Mouse (Mus musculus) MEL (cell line): Measurements from ENCODE around the gene Itpr1.

Experiments used
- CHD1 ChIP-seq: IDR thresholded peaks from 2 replicates; pipeline ENCODE4 v1.6.1; 2012; ENCODE audit warnings: low read depth, mild to moderate bottlenecking, inconsistent platforms, low read length, improper control_type of control experiment
- CTCF ChIP-seq, 3 experiments: IDR thresholded peaks in 2 of 3; conservative IDR thresholded peaks in 1 of 3; 2 replicates each; pipeline ENCODE4 v1.5.1; 2011 to 2012; ENCODE audit warnings: low read length in 3 of 3, low read depth in 2 of 3, mild to moderate bottlenecking in 2 of 3, improper control_type of control experiment in 1 of 3, inconsistent platforms in 1 of 3, mixed read lengths in 1 of 3, moderate library complexity in 1 of 3; ENCODE audit not compliant: control insufficient read depth in 1 of 3, insufficient read depth in 1 of 3, poor library complexity in 1 of 3, severe bottlenecking in 1 of 3
- ELF1 ChIP-seq: IDR thresholded peaks from 2 replicates; pipeline ENCODE4 v1.6.1; 2014; ENCODE audit warnings: low read depth, mild to moderate bottlenecking, inconsistent platforms, low read length, improper control_type of control experiment, moderate library complexity
- EP300 ChIP-seq, 2 experiments: IDR thresholded peaks; 2 replicates each; pipeline ENCODE4 v1.6.1; 2011; ENCODE audit warnings: improper control_type of control experiment in 2 of 2, low read length in 2 of 2, low read depth in 1 of 2, mild to moderate bottlenecking in 1 of 2
- MAX ChIP-seq: IDR thresholded peaks from 2 replicates; pipeline ENCODE4 v1.6.1; 2011; ENCODE audit warnings: low read length, improper control_type of control experiment
- MEF2A ChIP-seq: IDR thresholded peaks from 2 replicates; pipeline ENCODE4 v1.6.1; 2014; ENCODE audit warnings: low read depth, mild to moderate bottlenecking, inconsistent platforms, low read length, improper control_type of control experiment; ENCODE audit not compliant: poor library complexity, insufficient replicate concordance, severe bottlenecking; ENCODE audit errors: extremely low read depth
- NRF1 ChIP-seq: IDR thresholded peaks from 2 replicates; pipeline ENCODE4 v1.6.1; 2014; ENCODE audit warnings: low read depth, mild to moderate bottlenecking, inconsistent platforms, low read length, improper control_type of control experiment, moderate library complexity; ENCODE audit not compliant: poor library complexity, insufficient read depth, severe bottlenecking
- POLR2A ChIP-seq, 2 experiments: IDR thresholded peaks; 2 replicates each; pipeline ENCODE4 v1.6.1; 2011 to 2012; ENCODE audit warnings: low read length in 2 of 2, mild to moderate bottlenecking in 2 of 2, control low read depth in 1 of 2, improper control_type of control experiment in 1 of 2, low read depth in 1 of 2, moderate library complexity in 1 of 2; ENCODE audit not compliant: control insufficient read depth in 1 of 2, insufficient read depth in 1 of 2, poor library complexity in 1 of 2
- TBP ChIP-seq: IDR thresholded peaks from 2 replicates; pipeline ENCODE4 v1.8.0; 2011; ENCODE audit warnings: low read depth, low read length, improper control_type of control experiment
- TCF12 ChIP-seq: IDR thresholded peaks from 2 replicates; pipeline ENCODE4 v1.6.1; 2014; ENCODE audit warnings: low read depth, mild to moderate bottlenecking, inconsistent platforms, low read length, improper control_type of control experiment, moderate library complexity
- UBTF ChIP-seq: IDR thresholded peaks from 2 replicates; pipeline ENCODE4 v1.6.1; 2012; ENCODE audit warnings: low read depth, mild to moderate bottlenecking, inconsistent platforms, low read length, improper control_type of control experiment, moderate library complexity, borderline replicate concordance; ENCODE audit not compliant: insufficient read depth
- USF1 ChIP-seq: IDR thresholded peaks from 2 replicates; pipeline ENCODE4 v1.6.1; 2014; ENCODE audit warnings: low read depth, mild to moderate bottlenecking, inconsistent platforms, low read length, improper control_type of control experiment, moderate library complexity
- ZNF384 ChIP-seq: IDR thresholded peaks from 2 replicates; pipeline ENCODE4 v1.6.1; 2012; ENCODE audit warnings: low read depth, mild to moderate bottlenecking, inconsistent platforms, low read length, improper control_type of control experiment

DNA sequence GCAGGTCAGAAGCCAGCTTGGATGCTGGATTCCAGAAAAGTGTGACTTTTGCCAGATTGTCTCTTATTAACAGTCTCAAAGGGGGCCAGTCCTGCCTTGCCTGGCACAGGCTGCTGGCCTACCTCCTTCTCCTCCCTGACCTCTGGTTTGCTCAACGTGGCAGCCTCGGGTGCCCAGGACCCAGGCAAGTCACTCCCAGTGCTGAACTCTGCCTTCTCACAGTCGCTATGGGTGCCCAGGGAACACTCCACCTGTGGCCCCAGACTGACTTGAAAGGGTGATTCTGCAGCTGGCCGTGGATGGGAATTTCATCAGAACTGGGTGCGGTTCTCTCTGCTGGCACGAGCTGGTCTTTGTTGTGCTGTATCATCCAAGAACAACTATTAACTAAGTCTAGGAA lies 321.7 kb downstream of the Itpr1 start:
- TF ChIP-seq POLR2A (IDR thresholded peaks at IDR 0.05; ENCODE audit: control insufficient read depth in 1 of 2, insufficient read depth in 1 of 2, low read depth in 1 of 2, low read length in 2 of 2, poor library complexity in 1 of 2): no peak
- no peak for TF ChIP-seq TCF12
- no peak for TF ChIP-seq EP300 (IDR thresholded peaks at IDR 0.05; ENCODE audit: low read depth in 1 of 2, low read length in 2 of 2)
- TF ChIP-seq CTCF (IDR thresholded peaks at IDR 0.05 in 2 of 3, conservative IDR thresholded peaks at IDR 0.05 in 1 of 3; ENCODE audit: control insufficient read depth in 1 of 3, insufficient read depth in 1 of 3, low read depth in 2 of 3, low read length in 3 of 3, poor library complexity in 1 of 3, severe bottlenecking in 1 of 3): no peak
- TF ChIP-seq MEF2A: no peak
- TF ChIP-seq NRF1: no peak
- no peak for TF ChIP-seq ELF1
- no peak for TF ChIP-seq UBTF
- TF ChIP-seq ZNF384: no peak
- no peak for TF ChIP-seq USF1
- no peak for TF ChIP-seq CHD1
- no peak for TF ChIP-seq MAX
- TF ChIP-seq TBP: no peak
